In the genomic region with DNA sequence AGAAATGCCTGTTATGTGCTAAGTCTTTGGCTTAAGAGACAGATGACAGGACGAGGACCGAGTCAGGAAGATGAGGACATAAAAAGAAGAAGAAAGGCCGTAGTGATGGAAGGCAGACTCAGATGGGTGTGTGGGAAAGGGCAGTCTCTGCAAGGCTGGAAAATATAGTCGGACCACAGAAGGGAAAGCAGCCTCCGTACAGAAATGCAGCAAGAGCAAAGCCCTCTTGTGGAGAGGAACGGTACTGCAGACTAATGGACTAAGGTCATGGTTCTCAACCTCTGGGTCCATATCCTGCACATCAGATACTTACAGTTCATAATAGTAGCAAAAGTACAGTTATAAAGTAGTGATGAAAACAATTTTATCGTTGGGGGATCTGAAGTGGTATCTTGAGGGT, we compare ENCODE assay signal across 8 mouse cellular contexts. TPM values are rescaled to one million over a fixed set of nuclear protein-coding genes. Genes with fewer than 3 reads are reported as not detected.
DNase-seq lines count a peak whose midpoint lies in the region; ATAC-seq and TF ChIP-seq lines count a peak whose summit lies in the region.

No protein-coding gene starts in this region.

- H3K4me3 ChIP-seq in limb, embryonic 14.5 days (replicated peaks; ENCODE audit: low read length) = no peak overlapping the region

- WGBS in limb, embryonic 14.5 days = 23% methylated on average over 7 of the region's 7 CpGs

- no peak overlapping the region for H3K4me2 ChIP-seq in limb, embryonic 14.5 days (replicated peaks; ENCODE audit: low read depth, low read length, severe bottlenecking)

- no peak overlapping the region for H3K9ac ChIP-seq in limb, embryonic 14.5 days (ENCODE audit: low read depth, low read length, severe bottlenecking)

- H3K4me1 ChIP-seq in limb, embryonic 14.5 days (ENCODE audit: control insufficient read depth, insufficient read depth, low read length) = no peaks in the 10 kb centered on the region

- H3K9me3 ChIP-seq in limb, embryonic 14.5 days (ENCODE audit: control insufficient read depth, low read length) = no peaks in the 10 kb centered on the region

- TF ChIP-seq CTCF in brain, embryonic 14.5 days (IDR thresholded peaks at IDR 0.05; ENCODE audit: borderline replicate concordance, extremely low read depth, insufficient read depth, insufficient read length) = peak; percentile 84

- no peaks in the 10 kb centered on the region for H3K27me3 ChIP-seq in limb, embryonic 14.5 days (ENCODE audit: control insufficient read depth, insufficient read depth, low read length)

- DNase-seq in frontal cortex, postnatal 36 days (ENCODE audit: low spot score in 2 of 2) = peak; percentile 25 to 42
- peak; percentile 32 to 39 for DNase-seq in right cerebral cortex, adult 2 months (ENCODE audit: low spot score in 2 of 2)
- DNase-seq in right cerebral cortex, adult 18-20 months = no peak
- DNase-seq in brain, embryonic 14.5 days (ENCODE audit: low read depth) = peak; percentile 57
- DNase-seq in forelimb bud, embryonic 11.5 days (ENCODE audit: low read depth, low spot score) = peak; percentile 74
- peak; percentile 69 for DNase-seq in limb, embryonic 14.5 days (ENCODE audit: low spot score)
- peak; percentile 56 for DNase-seq in retina, postnatal 7 days (ENCODE audit: low read depth, low spot score)

- no peaks in the 10 kb centered on the region for H3K36me3 ChIP-seq in limb, embryonic 14.5 days (ENCODE audit: control insufficient read depth, insufficient read depth, low read length)

- no peak for TF ChIP-seq POLR2A in brain, embryonic 14.5 days (IDR thresholded peaks at IDR 0.05; ENCODE audit: borderline replicate concordance, extremely low read depth, insufficient read depth, insufficient read length, poor library complexity, severe bottlenecking)
- TF ChIP-seq POLR2A in limb, embryonic 14.5 days (IDR thresholded peaks at IDR 0.05; ENCODE audit: borderline replicate concordance, extremely low read depth, insufficient read depth, insufficient read length) = no peak

- H3K27ac ChIP-seq in limb, embryonic 14.5 days (replicated peaks; ENCODE audit: low read depth, low read length) = no peak overlapping the region

- ATAC-seq in frontal cortex, adult (ENCODE audit: low TSS enrichment) = no peak
- ATAC-seq in limb, embryonic 14.5 days (ENCODE audit: low FRiP score, low read depth) = no peak

RNA-seq across cellular contexts. Expression of a gene that starts 11.7 kb away (rescaled TPM):
- polyA plus RNA-seq in brain, embryonic 14.5 days (2012; rRNA removed) = 7.0 and 10.9 TPM in 2 replicates
- polyA plus RNA-seq in limb, embryonic 14.5 days (2012; rRNA removed) = 7.9 and 8.8 TPM in 2 replicates
- 3.8 and 4.4 TPM in 2 replicates for polyA plus RNA-seq in limb, embryonic 14.5 days (2014; fragmentation: Nextera tagmentation; extraction: Ambion mirVana)

RNA-seq across cellular contexts. Expression of a gene that starts 11.9 kb away (rescaled TPM):
- 1.7 and 6.3 TPM in 2 replicates for polyA plus RNA-seq in brain, embryonic 14.5 days (2012; rRNA removed)
- 3.9 and 4.2 TPM in 2 replicates for polyA plus RNA-seq in limb, embryonic 14.5 days (2012; rRNA removed)
- polyA plus RNA-seq in limb, embryonic 14.5 days (2014; fragmentation: Nextera tagmentation; extraction: Ambion mirVana) = 5.6 and 7.9 TPM in 2 replicates
